Mouse (Mus musculus): ENCODE measurements around the gene Camk1. TPM values are rescaled to one million over a fixed set of nuclear protein-coding genes. Genes with fewer than 3 reads are reported as not detected.

Camk1 gene
- 81.4 TPM for polyA plus RNA-seq (2014; fragmentation: Illumina TruSeq; extraction: RNeasy Lipid Tissue Mini Kit (QIAGEN cat#74804); ENCODE audit: low read depth, low replicate concordance)

DNA sequence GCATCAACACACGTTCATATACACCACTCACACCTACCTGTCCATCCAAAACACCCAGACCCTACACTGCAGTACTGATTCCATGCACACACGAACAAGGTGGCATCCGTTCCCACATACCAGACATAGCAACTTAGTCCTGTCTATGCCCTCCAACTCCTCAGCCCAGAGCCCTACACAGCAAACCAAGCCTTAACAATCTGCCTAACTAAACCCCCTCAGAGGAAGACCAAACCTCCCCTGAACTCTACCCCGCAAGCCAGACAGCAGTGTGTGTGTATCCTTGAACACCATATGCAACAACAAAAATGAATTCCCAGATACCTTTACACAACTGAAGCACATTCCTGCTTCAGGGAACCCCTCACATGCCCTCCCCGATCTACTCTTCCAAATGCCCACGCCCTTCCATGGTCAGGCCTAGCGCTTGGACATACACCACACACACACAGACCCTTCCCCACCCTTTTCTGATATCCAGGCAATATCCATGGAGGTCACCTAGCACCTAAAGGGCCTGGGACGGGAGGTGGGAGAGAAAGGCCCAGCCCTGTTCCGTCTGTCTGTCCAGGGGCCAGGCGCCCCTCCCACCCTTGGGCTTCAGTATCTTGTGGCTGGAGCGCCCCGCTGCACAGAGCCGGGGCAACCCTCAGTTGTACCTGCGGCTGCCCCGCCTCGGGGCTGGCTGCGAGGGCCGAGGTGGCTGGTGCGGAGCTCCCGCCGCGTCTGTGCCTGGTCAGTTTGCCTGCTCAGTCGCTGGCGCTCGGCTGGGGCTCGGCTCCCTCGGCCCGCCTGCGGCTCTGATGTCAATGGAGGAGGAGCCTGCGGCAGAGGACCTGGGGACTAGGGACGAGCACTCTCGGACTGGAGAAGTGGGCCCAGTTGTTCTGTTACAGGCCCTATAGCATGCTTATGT lies at the start of gene Camk1:
TSS of gene Camk1 (minus strand) at position 808 of the 916 bp plus-strand sequence.

DNA sequence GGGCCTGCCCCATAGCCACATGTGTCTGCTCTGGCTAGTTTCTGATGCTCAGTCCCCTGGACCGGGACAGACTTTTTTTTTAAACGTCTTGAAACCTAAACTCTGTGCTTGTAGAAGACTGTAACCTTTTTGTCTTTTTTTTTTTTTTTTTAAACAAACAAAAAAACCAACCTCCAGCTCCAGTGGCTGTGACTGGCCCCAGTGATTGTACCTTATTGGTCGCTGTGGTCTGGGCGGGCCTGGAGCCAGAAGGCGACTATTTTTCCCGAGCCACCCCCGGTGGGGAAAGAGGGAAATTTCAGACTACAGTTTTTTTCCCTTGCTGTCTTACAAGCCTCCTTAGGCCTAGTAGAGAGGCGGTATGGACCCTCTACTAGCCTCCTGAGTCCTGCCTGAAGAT lies 45.2 kb upstream of the Camk1 start, which contains the start of gene Ttll3:
TSS of gene Ttll3 (plus strand) at position 301 of the 400 bp plus-strand sequence.

DNA sequence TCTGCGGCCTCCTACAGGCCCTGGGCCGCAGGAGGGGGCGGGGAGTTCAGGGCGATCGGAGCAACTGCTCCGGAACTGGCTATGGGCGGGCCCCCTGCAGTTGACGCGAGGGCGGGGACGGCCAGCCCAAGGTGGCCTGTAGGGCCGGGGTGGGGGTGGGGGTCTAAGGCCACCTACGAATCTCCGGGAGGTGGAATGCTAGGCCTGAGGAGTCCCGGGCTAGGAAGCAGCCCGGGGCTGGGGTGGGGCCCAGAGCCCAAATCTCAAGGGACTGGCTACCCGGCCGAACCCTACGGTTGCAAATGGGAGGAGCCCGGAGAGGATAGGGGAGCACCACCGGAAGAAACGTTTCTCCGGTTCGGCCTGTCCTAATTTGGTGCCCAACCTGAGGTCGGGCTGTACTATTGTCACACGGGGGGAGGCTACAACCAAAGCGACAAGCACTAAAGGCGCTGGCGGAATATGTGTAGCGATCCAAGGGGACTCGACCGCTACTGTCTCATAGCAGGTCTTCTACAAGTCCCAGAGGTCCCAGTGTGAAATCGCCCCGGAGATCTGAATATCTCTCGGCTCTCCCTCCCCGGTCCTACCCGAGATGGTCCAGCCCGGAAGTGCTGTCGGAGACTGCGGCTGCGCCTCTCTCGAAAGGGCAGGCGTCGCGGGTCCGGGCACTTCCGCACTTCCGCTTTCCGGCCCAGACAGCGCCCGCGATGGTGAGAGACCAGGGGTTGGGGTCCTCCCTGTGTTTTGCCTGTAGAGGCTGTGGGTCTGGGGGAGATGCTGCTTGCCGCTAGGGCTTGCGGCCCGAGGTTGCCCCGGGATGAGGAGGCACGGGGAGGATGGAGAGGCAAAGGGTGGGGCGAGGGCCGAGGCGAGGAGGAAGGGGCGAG lies 34.0 kb upstream of the Camk1 start, which contains the start of the genes Tada3 and Arpc4:
TSS of gene Tada3 (minus strand) at position 388 of the 890 bp plus-strand sequence.
TSS of gene Arpc4 (plus strand) at position 620 of the 890 bp plus-strand sequence.

DNA sequence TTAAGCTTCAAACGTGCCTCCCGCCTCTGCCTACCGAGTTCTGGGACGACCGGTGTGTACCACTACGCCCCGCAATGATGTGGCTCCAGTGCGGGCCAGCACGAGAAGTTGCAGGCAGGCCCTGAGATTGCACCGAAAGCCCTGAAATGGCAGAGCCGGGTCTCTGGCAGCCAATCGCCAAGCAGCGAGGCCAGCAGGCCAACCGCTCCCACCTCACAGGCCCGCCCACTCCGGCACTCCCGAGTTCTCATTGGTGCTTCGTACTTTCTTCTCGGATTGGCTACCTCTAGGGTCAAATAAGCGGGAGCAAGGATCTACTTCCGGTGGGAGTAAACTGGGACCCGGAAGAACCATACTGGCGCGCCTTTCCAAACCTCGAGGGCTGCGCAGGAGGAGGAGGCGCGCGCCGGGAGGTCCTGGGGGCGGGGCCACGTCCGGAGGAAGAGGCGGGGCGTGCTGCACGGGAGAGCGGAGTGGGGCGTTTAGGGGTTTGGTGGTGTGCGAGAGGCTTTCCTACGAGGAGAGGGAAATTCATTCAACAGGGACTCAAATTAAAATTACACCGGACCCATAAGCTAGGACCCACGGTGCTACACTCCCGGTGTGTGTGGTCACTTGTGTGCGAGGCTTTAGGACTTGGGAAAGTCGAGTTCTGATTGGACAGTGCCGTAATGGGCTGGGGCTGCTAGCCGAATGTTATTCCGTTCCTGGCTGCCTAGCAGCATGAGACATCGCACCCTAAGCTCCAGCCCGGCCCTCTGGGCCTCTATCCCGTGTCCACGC lies 17.1 kb downstream of the Camk1 start, which contains the start of gene Ogg1:
TSS of gene Ogg1 (plus strand) at position 440 of the 783 bp plus-strand sequence.

DNA sequence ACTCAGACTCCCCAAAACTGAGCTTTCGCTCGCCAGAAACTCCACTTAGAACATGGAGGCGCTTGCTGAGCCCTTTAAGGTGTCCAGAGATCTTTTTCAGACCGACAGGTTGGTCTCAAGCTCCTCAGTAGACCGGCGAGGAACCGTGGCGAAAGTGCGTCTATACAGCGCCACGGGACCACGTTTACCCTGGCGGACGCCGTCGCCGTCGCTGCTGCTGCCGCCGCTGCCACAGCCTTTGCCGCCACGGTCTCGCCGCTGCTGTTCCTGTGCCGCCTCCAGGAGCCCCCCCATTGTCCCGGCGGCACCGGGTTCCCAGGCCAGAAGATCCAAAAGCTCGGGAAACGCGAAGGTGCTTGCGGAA lies 36.8 kb downstream of the Camk1 start, which contains the start of gene Brpf1:
TSS of gene Brpf1 (plus strand) at position 152 of the 364 bp plus-strand sequence.

Other genes starting within 250 kb of the Camk1 start
- 0.34 TPM for gene Lhfpl4, start 148.6 kb downstream of the Camk1 start, polyA plus RNA-seq (2014; fragmentation: Illumina TruSeq; extraction: RNeasy Lipid Tissue Mini Kit (QIAGEN cat#74804); ENCODE audit: low read depth, low replicate concordance)
- gene Mtmr14, start 106.1 kb downstream of the Camk1 start, polyA plus RNA-seq (2014; fragmentation: Illumina TruSeq; extraction: RNeasy Lipid Tissue Mini Kit (QIAGEN cat#74804); ENCODE audit: low read depth, low replicate concordance) = 16.7 TPM
- not detected for gene Cpne9, start 61.7 kb downstream of the Camk1 start, polyA plus RNA-seq (2014; fragmentation: Illumina TruSeq; extraction: RNeasy Lipid Tissue Mini Kit (QIAGEN cat#74804); ENCODE audit: low read depth, low replicate concordance)
- 11.4 TPM for gene Brpf1, start 36.8 kb downstream of the Camk1 start, polyA plus RNA-seq (2014; fragmentation: Illumina TruSeq; extraction: RNeasy Lipid Tissue Mini Kit (QIAGEN cat#74804); ENCODE audit: low read depth, low replicate concordance)
- gene Ogg1, start 17.0 kb downstream of the Camk1 start, polyA plus RNA-seq (2014; fragmentation: Illumina TruSeq; extraction: RNeasy Lipid Tissue Mini Kit (QIAGEN cat#74804); ENCODE audit: low read depth, low replicate concordance) = 6.3 TPM
- gene Tada3, start 33.9 kb upstream of the Camk1 start, polyA plus RNA-seq (2014; fragmentation: Illumina TruSeq; extraction: RNeasy Lipid Tissue Mini Kit (QIAGEN cat#74804); ENCODE audit: low read depth, low replicate concordance) = 20.5 TPM
- gene Arpc4, start 34.1 kb upstream of the Camk1 start, polyA plus RNA-seq (2014; fragmentation: Illumina TruSeq; extraction: RNeasy Lipid Tissue Mini Kit (QIAGEN cat#74804); ENCODE audit: low read depth, low replicate concordance) = 57.4 TPM
- 2.0 TPM for gene Ttll3, start 45.3 kb upstream of the Camk1 start, polyA plus RNA-seq (2014; fragmentation: Illumina TruSeq; extraction: RNeasy Lipid Tissue Mini Kit (QIAGEN cat#74804); ENCODE audit: low read depth, low replicate concordance)
- gene Rpusd3, start 75.4 kb upstream of the Camk1 start, polyA plus RNA-seq (2014; fragmentation: Illumina TruSeq; extraction: RNeasy Lipid Tissue Mini Kit (QIAGEN cat#74804); ENCODE audit: low read depth, low replicate concordance) = 8.7 TPM
- gene Cidec, start 91.8 kb upstream of the Camk1 start, polyA plus RNA-seq (2014; fragmentation: Illumina TruSeq; extraction: RNeasy Lipid Tissue Mini Kit (QIAGEN cat#74804); ENCODE audit: low read depth, low replicate concordance) = 18.2 TPM
- gene Jagn1, start 98.6 kb upstream of the Camk1 start, polyA plus RNA-seq (2014; fragmentation: Illumina TruSeq; extraction: RNeasy Lipid Tissue Mini Kit (QIAGEN cat#74804); ENCODE audit: low read depth, low replicate concordance) = 31.3 TPM
- gene Il17re, start 114.5 kb upstream of the Camk1 start, polyA plus RNA-seq (2014; fragmentation: Illumina TruSeq; extraction: RNeasy Lipid Tissue Mini Kit (QIAGEN cat#74804); ENCODE audit: low read depth, low replicate concordance) = 1.0 TPM
- gene Il17rc, start 127.4 kb upstream of the Camk1 start, polyA plus RNA-seq (2014; fragmentation: Illumina TruSeq; extraction: RNeasy Lipid Tissue Mini Kit (QIAGEN cat#74804); ENCODE audit: low read depth, low replicate concordance) = 9.2 TPM
- gene Creld1, start 139.3 kb upstream of the Camk1 start, polyA plus RNA-seq (2014; fragmentation: Illumina TruSeq; extraction: RNeasy Lipid Tissue Mini Kit (QIAGEN cat#74804); ENCODE audit: low read depth, low replicate concordance) = 37.7 TPM
- gene Prrt3, start 157.9 kb upstream of the Camk1 start, polyA plus RNA-seq (2014; fragmentation: Illumina TruSeq; extraction: RNeasy Lipid Tissue Mini Kit (QIAGEN cat#74804); ENCODE audit: low read depth, low replicate concordance) = not detected
- 70.3 TPM for gene Emc3, start 187.7 kb upstream of the Camk1 start, polyA plus RNA-seq (2014; fragmentation: Illumina TruSeq; extraction: RNeasy Lipid Tissue Mini Kit (QIAGEN cat#74804); ENCODE audit: low read depth, low replicate concordance)
- gene Fancd2, start 187.7 kb upstream of the Camk1 start, polyA plus RNA-seq (2014; fragmentation: Illumina TruSeq; extraction: RNeasy Lipid Tissue Mini Kit (QIAGEN cat#74804); ENCODE audit: low read depth, low replicate concordance) = 0.08 TPM

Data from heart, adult 10 weeks (tissue).